Mouse (Mus musculus) thymus, postnatal 4 days (tissue): ENCODE results near the gene Skp2.

Experiments
- DNase-seq: peaks from one replicate; pipeline ENCODE4 v3.0.0; 2021

Gene Skp2

DNA sequence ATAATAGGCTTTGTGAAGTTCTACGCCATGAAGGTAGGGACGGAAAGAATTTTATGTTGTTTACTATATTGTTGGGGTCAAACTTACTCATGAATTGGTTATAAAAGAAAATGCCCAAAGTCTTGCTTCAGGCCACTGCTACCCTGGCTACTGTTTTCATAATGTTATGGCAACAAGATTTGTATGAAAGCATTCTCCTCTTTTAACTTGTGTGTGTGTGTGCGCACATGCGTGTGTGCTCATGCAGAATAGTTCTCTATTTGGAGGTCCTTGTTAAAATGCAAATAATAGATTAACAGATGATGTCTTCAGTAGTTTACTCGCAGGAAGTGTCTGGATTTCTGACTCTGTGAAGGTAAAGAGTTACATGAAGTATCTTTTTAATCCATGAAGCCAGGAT, 81.5 kb downstream of the Skp2 start:
- DNase-seq: no peak

DNA sequence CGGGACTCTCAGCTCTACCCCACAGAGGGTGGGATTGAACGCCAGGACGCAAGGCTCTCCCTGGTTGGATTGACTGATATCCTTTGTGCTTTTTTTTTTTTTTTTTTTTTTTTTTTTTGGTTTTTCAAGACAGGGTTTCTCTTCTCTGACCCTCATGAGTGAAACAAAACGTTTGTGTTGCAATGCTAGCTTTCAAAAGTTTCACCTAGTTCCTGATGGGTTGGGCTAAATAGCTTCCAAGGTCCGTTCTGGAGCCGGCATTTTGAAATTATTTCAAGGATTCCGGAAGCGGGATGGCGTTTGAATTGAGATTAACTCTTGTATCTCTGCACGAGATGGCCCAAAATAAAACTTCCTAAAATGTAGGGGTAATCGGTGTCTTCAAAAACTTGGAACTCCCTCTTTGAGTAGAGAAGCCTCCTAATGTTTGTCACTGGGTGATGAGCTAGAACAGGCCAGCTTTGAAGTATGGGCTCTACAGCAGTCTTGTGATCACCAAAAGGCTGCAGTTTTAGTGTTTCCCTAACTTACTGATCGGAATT, 82.1 kb downstream of the Skp2 start:
- no peak for DNase-seq

DNA sequence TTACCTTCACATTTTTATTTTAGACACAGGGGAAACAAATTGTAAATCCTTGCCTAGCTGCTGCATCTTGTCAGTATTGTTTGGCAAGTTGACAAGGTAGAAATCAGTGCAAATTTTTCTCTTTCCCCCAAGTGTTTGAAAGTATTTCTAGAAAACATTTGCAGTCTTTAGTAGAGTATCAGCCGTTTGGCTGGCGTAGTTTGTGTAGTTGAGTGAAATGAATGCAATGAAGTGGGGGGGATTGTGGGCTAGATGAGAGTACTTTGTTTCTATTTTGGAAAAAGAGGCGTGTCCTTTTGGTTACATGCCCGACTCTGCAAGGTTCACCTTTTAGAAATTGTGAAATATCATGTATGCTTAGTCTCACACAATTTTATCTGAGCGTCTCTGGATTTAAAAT, 82.6 kb downstream of the Skp2 start:
- no peak for DNase-seq

DNA sequence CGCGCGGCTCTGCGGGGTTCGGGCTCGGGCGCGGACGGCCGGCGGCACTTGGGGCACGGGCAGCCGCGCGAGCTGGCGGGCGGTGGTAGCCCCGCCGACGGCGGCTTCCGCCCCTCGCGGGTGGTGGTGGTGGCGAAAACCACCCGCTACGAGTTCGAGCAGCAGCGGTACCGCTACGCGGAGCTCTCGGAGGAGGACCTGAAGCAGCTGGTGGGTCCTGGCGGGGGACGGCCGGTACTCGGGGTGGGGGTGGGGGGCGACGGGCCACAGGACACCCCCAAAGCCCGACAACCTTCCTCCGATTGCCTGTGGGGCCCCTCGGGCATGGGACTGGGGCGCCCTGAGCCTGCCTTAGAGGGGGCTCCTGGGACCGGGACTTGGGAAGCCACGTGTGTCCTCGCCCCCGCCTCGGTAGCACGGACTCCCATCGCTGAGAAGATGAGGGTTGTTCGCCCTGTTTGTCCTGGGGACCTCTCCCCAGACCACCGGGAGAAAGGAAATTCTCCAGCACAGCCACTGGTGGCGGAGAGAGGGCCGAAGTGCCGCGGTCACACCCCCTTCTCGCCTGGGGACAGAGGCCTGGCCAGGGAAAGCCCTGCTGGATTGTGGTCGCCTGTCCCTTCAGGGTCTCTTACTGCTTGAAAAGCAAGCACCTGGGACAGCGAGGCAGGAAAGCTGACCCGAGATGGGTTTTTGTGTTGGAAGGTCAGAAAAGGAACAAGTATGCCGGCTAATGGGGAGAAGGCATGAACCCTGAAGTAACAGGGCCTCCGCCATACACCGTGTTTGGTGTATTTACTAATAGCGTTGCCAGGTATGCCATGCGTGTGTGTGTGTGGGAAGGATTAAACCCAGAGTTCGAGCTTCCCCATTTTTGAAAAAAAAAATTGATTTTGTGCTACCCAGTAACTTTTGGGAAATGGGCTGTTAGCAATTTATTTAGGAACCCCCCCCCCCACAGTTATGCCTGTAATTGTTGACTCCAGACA, 83.4 kb downstream of the Skp2 start:
- peak; percentile 76 for DNase-seq

DNA sequence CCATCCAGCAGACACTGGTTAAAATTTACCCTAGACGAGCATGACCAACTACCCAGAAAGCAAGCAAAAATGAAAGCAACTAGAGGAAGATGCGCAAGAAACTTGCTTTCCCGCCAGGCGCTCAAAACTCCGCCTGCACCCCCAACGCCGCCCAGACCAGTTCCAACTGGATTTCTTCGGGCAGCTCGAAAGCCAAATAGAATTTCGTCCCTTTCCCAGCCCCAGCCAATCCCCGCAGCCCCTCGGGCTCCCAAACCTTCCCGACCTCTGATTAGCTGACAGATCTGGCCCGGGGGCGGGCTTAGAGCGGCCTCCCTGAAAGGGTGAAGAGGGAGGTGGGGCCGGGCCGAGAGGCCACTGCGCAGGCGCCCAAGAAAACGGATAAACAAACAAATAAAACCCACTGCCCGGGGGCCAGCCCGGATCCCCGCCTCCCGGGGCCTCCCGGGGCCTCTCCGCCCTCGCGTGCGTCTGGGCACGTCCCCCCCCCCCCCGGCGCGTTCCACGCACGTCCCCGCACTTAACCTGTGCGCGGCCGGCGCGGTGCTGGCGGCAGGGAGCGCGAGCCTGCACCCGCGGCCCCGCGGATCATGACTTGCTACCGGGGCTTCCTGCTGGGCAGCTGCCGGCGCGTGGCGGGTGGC, 84.2 kb downstream of the Skp2 start, which contains the start of gene Nadk2:
Gene Nadk2 (plus strand): TSS at position 349 of the 644 bp plus-strand sequence.
- peak; percentile 96 for DNase-seq

DNA sequence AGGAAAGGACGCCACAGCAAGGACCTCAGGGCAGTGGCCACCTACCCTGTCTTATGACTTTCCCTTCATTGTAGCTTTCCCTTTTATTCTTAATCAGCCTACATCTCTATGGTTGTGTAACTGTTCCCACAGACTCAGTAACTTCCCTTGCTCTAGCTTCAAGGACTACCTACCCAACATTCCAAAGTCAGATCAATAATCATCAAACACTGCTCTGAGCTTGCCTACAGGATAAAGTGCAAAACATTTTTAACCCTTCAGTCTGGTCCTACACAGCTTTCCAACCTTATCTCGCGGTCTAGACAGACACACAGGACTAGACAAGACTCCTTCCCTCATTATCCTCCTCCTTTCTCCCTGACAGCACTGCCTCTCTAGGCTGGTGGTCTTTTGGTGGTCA, 84.9 kb downstream of the Skp2 start:
- DNase-seq: no peak

DNA sequence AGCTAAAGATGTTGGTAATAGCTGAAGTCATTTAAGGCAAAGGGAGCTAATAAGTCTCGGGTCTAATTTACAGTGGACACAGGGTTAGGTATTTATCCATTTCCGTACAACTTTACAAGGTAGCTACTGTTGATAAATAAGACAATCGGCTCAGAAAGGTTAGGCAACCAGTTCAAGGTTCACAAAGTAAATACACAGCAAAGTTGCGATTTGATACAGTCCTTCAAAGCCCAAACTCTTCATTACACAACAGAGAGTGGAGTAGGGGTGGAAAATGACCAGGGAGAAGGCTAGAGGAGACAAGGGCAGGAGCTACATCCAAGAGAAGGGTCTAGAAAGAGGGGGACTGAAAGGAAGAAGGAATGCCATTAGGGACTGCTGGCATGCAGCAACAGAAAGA, 86.3 kb downstream of the Skp2 start:
- DNase-seq: no peak
